Mouse (Mus musculus): ENCODE results near the gene Spic.
"Not testable (repeated sequence)": the region's sequence is repeated elsewhere in the genome, so short reads cannot be mapped to it uniquely, and the experiment has no call there.

The Spic gene

DNA sequence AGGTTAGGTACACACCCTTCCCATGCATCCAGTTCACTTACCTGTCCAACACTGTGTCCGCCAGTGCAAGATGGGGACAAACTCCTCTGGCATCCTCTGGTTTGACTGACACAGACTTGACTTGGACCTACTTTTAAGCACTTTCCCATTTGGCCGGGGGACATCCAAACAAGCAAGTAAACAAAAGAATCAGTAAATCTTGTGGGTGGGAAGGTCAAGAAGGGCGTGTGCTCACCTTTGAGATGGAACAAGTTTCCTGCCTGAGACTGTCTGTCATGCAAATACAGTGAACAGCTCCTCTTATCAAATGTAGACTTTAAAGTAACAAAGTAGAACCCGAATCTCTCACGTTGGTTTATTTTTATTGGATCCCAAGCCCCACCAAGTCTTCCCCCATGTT, at the start of gene Spic:
TSS of gene Spic (minus strand) at position 91 of the 400 bp plus-strand sequence.
- DNase-seq (ENCODE audit: low spot score): no peak

DNA sequence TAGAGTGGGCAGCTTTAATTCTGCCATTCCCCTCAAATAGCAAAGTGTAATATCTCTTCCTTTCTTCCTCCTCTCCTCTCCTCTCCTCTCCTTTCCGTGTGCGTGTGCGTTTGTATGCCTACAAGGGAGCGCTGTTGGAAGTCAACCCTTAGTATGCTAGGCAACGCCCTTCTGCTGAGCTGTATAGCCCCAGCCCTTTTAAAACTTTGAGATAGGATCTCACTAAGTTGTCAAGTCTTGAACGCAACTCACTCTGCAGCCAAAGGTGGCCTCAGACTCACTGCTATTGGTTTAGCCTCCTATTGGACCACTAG, 47.5 kb upstream of the Spic start:
- DNase-seq (ENCODE audit: low spot score): no peak

DNA sequence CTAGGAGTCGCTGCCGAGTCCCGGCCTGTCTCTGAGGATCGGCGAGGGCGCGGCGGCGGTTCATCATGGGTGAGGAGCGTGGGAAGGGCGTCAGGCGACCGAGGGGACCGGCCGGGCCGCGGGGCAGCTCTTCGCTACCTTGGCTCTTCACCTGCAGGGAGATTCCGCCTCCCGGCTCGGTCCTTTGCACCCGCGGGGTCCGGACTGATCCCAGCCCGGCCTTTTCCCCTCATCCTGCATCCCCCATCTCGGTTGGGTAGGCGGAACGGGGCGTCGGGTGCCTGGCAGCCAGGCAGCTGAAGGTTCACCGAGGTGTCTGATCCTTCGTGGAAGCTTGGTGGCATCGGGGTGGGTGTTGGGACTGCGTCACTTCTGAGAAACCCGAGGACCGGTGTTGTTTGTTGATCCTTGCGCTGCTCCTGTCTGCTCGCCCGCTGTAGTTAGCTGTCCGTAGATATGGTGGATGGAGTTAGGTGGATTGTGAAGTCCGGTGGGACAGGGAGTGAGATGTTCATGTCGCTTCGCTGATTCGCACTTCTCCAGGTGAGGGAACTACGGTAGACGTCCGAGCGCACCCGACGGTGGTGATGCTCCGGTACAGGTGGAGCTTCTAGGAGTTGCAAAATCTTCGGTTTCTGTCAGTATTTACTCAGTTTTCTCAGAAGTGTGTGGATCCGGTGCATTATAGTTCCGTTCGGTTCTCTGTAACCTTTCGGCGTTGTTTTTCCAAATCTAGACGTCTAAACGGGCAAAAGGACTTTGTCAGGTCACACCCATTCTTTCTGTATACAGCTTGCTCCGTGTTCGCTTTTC, 46.9 kb upstream of the Spic start:
- no peak for DNase-seq (ENCODE audit: low spot score)

DNA sequence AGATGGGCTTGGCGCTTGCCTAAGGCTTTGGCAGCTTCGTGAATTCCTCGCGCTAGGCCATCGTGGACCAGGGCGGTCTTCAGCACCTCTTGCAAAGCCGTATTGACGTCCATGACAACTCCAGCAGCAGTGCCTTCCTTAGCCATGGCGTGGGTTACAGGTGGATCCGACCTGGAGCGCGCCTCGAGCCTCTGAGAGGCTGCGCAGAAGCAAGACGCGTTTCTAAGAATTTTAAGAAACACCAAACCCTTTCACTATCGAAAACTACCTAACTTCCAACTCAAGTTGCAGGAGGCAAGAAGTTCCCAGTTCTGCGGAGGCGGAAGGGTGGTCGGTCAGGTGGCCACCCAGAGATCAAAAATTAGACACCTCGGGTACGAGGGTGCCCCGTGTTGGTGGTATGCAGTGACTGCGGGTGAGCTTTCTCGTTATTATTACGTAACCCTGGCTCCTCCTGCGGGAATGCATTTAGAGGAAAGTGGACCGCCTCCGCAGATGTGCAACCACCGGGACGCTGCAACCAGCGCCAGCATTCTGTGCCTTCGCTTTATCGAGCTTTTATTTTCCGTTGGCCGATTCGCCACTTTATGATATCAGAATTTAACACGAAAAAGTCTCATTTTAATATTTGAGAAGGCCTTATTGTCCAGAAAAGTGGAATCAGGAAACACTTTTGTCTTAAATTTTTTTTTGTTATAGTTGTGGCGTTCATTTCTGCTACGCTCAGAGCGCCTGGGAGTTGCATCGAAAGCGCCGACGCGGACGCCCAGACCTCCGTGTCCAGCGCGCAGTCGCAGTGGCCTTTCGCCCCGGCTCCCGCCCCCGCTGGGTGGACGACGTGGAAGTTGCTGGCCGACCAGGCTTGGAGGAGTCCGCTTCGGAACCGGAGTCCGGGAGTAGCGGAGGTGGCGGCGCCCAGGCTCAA, 46.0 kb upstream of the Spic start, which contains the start of gene Arl1:
TSS of gene Arl1 (plus strand) at position 288 of the 925 bp plus-strand sequence.
- peak; percentile 96 for DNase-seq (ENCODE audit: low spot score)

DNA sequence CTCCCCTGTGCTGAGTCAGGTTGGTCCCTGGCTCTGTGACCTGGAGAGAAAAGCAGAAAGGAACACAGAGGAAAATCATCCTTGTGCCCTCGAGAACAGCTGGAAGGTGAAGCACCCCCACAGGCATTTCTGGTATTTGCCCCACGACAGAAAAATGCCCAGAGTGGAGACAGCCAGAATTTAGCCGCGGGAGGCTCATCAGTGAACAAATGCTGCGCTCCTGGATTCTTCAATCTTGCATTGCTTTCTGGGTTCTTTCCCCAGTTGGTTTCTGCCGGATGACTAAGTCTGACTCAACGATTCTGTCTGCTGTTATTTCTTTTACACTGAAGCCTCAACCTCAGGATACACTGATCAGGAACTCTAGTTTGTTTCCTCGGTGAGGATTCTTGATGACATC, 43.4 kb upstream of the Spic start:
- DNase-seq (ENCODE audit: low spot score): no peak

DNA sequence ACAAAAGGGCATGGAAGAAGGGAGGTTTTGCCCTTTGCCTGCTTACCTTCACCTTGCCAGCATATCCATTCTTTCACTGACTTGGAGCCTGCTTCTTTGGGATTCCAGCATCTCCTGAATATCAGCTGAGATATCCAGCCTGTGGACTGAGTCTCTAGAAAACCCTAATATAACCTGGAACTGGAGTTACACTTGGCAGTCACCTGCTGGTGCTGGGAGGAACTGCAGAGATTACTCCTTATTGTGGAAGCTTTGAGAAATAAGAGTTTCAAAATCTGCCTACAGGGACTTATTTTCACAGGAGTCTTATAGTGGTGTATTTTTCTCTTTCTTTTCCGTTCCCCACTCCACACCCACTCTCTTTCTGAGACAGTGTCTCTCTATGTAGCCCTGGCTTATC, 42.3 kb upstream of the Spic start:
- no peak for DNase-seq (ENCODE audit: low spot score)

DNA sequence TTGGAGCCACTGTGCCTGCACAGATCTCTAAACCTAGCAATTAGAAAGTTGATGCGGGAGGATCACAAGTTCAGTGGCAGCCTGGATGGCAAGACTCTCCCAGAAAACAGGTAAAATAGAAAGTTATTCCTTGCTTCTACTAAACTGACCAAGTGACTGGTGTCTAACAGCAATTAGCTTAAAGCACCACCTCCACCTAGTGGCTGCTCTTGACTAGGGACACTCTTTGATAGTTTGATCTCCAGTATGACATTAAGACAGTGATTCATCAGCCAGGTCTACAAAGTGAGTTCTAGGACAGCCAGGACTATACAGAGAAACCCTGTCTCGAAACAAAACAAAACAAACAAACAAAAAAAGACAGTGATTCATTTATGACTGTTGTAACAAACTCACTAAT, 40.5 kb upstream of the Spic start:
- no peak for DNase-seq (ENCODE audit: low spot score)

DNA sequence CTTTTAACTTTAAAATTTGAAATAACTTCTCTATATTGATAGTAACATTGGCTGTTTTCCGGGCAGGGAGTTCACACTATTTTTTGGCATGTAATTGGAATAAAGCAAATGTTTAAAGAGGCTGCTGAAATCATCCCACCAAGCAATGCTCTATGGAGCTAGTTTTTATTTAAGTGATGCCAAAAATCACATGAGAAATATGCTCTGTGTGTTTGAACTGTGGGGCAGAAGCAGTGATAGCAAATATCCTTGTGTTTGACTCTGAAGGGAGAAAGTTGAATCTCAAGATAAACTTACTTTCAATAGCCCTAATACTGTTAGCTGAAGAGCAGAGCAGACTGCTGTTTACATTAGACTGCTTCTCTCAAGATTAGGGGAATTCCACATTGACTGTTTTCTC, 34.8 kb upstream of the Spic start:
- DNase-seq (ENCODE audit: low spot score): no peak

DNA sequence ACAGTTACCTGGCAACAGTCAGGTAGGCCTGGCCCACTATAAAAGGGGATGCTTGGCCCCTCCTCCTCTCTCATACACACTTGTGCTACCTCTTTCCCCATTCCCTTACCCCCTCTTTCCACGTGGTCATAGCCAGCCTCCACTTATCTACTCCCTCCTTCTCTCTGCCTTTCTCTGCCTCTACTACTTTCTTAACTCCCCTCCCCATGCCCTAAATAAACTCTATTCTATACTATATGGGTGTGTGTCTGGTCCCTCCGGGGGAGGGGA, 32.9 kb upstream of the Spic start:
- DNase-seq (ENCODE audit: low spot score): no peak

DNA sequence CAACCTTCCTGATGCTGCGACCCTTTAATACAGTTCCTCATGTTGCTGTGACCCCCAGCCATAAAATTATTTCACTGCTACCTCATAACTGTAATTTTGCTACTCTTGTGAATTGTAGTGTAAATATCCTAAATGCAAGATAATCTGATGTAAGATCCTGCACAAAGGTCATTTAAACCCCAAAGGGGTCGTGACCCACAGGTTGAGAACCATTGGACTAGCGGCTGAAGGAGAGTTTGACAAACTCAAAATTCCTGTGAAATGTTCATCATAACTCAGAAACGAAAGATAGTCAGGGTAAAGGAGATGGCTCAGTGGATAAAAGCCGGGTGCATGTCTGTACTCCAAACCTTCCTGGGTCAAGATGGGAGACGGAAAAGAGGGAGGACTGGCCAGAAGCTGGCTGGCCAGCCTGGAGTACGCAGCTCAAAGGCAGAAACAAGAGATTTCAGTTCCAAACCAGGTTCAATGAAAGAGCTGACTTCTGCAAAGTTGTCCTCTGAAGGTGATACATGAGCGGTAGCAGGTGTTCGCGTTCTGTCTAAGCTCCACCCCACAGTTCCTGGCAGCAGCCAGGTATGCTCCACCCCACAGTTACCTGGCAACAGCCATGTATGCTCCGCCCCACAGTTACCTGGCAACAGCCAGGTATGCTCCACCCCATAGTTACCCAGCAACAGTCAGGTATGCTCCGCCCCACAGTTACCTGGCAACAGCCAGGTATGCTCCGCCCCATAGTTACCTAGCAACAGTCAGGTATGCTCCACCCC, 32.4 kb upstream of the Spic start:
- DNase-seq (ENCODE audit: low spot score): no peak

DNA sequence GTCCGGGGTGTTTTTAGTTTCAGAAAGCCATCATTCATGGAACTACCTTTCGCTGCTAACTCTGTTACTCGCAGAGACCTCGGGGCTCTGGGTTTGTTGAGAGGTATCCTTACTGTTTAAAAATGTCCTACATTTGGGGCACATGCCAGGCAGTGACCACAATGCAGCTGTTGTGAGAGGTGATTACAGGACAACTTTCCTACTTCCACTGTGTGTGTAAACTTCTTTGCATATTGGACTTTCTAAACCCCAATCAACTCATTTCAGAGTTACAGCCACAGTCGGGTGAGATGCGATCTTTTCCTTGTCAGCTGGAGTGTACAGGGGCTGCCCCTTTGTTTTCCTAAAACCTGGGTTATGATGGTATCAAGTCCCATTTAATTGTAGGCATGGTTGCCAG, 30.8 kb upstream of the Spic start:
- DNase-seq (ENCODE audit: low spot score): no peak

DNA sequence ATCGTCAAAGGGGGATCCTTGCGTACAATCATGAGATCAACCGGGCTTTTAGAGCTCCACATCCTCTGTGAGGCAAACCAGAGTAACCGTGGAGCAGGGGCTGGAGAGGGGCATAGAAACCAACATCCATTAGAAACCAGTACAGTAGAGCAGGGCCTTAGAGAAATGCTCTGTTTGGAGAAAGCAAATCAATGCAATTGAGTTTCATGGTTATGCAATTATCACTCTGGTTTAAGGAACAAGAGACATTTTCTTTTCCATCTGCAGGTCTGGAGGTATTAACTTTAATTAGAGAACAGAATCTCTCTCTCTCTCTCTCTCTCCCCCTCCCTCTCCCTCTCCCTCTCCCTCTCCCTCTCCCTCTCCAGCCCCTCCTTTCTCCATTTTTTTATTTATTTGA, 29.9 kb upstream of the Spic start:
- no peak for DNase-seq (ENCODE audit: low spot score)

DNA sequence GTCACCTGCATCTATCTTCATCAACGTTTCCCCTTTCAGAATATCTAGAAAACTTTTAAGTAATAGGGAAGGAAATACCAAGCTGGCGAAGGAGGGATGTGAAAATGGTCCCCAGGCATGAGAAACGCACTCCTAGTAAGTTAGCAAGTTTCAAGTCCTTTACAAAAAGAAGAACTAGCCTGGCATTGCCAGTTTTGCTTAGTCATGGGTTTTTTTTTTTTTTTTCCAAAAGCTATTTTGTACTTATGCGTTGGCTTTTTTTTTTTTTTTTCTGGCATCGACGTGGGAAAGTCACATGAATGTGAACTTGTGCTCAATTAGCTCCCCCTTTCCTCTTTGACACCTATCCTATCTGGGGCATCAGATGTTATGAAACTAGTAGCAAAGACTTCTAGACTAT, 27.5 kb upstream of the Spic start:
- DNase-seq (ENCODE audit: low spot score): no peak

DNA sequence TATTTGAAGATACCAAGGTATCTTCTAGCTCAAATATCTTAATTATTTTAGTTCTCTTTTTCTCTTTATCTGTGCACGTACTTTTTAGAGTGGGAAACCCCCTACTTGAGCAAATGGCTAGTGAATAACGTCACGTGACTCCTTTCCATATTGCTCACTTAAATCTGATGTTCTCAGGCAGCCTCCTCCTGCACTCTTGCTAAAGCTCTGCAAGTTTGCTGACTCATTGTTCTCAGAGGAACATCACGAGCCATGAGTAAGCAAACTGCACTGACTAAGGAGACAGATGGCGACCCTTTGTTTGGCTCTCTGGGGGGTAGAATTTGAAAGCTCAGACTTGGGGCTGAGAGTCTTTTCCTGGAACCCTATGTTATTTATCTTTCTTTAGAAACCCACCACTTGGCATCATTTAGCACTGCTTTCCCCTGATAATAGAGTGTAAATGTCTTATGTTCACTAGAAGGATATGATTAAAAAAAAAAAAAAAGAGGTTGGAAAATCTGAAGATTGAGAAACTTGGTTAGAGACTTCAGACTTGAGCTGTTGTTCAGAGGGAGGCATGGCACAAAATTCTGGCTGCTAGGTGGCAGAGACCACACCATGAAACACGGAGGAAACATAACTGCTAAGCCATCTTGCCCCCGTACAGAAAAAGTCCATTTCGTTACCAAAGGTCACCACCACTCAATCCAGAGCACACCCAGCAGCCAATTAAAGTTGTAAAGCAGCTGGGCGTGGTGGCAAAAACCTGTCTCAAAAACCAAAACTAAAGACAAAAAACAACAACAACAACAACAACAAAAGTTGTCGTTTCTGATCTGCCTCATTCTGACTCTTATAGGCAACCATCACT, 24.1 kb upstream of the Spic start:
- DNase-seq (ENCODE audit: low spot score): no peak

DNA sequence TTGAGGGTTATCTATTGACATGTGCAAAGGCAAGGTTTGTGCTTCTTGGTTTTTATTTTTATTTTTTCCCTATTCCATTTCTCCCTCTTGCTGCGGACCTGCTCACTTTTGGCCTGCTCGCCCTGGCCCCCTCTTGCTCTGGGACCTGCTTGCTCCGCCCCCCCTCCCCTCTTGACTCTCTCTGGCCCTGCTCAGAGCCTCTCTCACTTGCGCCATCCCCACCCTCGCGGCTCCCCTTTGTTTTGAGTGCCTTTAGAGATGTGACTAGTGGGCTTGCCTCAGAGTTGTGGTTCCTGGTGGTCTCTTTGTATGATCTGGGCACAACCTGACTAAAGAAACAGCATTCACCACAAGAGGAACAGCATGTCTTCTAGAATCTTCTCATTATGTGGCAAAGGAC, 16.1 kb upstream of the Spic start:
- no peak for DNase-seq (ENCODE audit: low spot score)

DNA sequence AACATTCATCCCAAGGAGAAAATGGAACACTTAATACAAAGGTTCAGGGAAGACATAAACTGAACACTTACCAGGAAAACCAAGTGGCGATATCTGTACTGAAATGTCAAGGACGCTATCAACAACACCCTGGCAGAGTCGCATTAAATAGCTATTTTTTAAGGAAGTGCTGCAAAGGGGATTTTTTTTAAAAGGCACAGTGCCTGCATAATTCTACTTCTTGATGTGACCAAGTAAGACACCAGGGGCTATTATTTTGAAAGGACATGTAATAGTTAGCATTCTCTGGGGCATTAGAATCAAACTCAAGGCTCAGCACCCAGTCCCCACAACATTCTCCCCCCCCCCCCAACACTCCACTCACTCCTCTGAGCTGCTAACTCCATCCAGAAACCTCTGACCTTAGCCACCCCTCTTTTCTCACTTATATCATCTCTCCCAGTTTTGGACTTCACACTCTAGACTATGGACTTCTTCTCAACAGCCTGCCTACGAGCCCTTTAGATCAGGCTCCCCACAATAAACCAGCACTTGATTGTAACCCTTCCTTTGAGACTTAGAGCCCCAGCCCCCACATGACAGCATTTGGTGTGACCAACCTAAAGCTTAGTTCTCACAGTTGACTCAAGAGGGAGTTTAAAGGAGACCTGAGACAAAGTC, 1.8 kb downstream of the Spic start:
- no peak for DNase-seq (ENCODE audit: low spot score)

DNA sequence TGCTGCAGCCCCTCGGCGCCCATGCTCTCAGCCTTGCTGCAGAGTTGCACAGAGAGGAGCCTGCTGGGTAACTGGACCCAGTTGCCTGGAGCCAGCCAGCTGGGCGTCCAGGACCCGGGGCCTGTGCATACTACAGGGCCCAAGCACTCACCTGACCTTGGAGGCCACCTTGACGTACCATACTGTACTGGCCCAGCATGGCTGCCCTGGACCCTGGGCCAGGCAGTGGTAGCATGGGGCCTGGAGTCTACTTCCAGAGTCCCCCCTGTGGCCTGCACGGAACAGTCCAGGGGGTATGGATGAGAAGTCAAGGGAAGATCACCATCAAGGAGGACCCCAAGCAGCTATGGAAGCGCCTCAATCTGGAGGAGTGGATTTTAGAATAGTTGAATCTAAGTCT, 12.0 kb downstream of the Spic start:
- no peak for DNase-seq (ENCODE audit: low spot score)

DNA sequence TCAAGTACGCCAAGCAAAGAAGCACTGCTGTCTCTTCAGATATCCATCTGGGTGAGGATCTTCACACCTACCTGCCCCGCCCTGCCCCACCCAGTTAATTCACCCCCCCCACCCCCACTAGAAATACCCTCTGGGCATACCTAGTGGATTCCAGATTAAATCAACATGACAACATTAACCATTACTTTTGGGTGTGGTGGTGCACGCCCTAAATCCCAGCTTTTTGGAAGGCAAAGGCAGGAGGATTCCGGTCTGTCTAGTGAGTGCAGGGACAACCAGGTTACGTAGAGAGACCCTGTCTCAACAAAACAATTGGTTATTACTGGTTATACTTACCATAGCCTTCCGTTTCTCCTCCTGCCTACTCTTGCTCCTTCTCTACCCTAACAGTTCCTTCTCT, 12.7 kb downstream of the Spic start:
- no peak for DNase-seq (ENCODE audit: low spot score)

DNA sequence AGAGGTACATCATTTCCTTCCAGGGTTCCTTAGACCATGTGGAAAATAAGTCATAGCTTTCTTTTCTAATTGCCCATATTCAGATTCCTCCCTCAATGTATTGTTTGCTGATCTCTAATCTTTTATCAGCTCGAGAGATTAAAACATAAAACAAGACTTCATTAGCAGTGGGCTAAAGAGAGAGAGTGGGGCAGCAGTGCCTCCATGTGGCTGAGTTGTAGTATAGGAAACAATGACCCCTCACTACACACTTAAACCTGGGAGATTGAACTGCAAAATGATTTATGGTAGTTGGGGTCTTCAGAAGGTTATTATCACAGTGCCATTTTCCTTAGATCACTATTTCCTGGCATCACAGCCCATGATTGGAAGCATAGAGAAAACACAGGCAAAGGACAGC, 15.1 kb downstream of the Spic start:
- no peak for DNase-seq (ENCODE audit: low spot score)

DNA sequence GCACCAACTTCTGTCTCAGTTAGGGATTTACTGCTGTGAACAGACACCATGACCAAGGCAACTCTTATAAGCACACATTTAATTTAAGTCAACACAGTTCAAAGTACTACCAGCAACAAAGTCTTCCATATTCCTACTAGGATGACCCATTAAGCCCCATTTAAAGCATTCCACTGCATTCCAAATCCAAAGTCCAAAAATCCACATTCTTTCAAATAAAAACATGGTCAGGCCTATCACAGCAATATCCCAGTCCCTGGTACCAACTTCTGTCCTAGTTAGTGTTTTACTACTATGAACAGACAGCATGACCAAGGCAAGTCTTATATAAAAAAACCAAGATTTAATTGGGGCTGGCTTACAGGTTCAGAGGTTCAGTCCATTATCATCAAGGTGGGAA, 21.0 kb downstream of the Spic start:
- not testable (repeated sequence) for DNase-seq (ENCODE audit: low spot score)

DNA sequence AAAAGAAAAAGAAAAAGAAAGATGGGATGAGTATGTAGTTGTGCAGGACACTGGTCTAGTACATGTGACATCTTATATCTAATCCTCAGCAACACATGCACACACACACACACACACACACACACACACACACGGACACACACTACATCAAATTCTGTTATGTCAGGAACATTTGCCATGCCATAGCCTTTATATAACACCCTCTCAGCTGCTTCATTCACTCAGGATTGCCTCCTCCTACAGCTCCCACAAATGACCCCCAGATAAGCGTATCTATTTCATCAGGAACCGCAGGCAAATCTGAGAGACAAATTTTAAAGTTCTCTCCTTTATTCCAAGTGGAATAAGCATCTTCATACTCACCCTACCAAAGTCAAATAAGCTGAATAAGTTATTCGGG, 25.9 kb downstream of the Spic start:
- no peak for DNase-seq (ENCODE audit: low spot score)
